Mouse (Mus musculus): Measurements from ENCODE around the gene 1700037H04Rik. TPM values are rescaled to one million over a fixed set of nuclear protein-coding genes. Genes with fewer than 3 reads are reported as not detected.

1700037H04Rik gene
- polyA plus RNA-seq (2012; rRNA removed): 185 and 192 TPM in 2 replicates

GRCm38 (mm10) chr2:131159938-131160581 lies at the start of gene 1700037H04Rik:
1700037H04Rik (minus strand) TSS chr2:131160081.

GRCm38 (mm10) chr2:131206778-131207177 lies 46.9 kb upstream of the 1700037H04Rik start, which contains the start of gene Ap5s1:
Ap5s1 (plus strand) TSS chr2:131207078.

GRCm38 (mm10) chr2:131186771-131187601 lies 27.1 kb upstream of the 1700037H04Rik start, which contains the start of the genes Cdc25b and Spef1:
Cdc25b (plus strand) TSS chr2:131186949.
Spef1 (minus strand) TSS chr2:131187282.

GRCm38 (mm10) chr2:131179990-131180587 lies 20.2 kb upstream of the 1700037H04Rik start, which contains the start of gene Cenpb:
Cenpb (minus strand) TSS chr2:131180067.

GRCm38 (mm10) chr2:131132930-131133547 lies 26.8 kb downstream of the 1700037H04Rik start, which contains the start of gene Gm11037:
Gm11037 (plus strand) TSS chr2:131133497.

GRCm38 (mm10) chr2:131127161-131127730 lies 32.6 kb downstream of the 1700037H04Rik start, which contains the start of gene Hspa12b:
Hspa12b (plus strand) TSS chr2:131127280.

Other genes with a start within 250 kb of the 1700037H04Rik start
- 58.1 and 88.6 TPM in 2 replicates for gene Gfra4, start 117.0 kb downstream of the 1700037H04Rik start, polyA plus RNA-seq (2012; rRNA removed)
- gene Adam33, start 96.3 kb downstream of the 1700037H04Rik start, polyA plus RNA-seq (2012; rRNA removed): 52.5 and 54.7 TPM in 2 replicates
- 20.0 and 22.6 TPM in 2 replicates for gene Siglec1, start 73.3 kb downstream of the 1700037H04Rik start, polyA plus RNA-seq (2012; rRNA removed)
- gene Hspa12b, start 32.8 kb downstream of the 1700037H04Rik start, polyA plus RNA-seq (2012; rRNA removed): 19.0 and 21.7 TPM in 2 replicates
- not detected in 2 replicates for gene Gm11037, start 26.6 kb downstream of the 1700037H04Rik start, polyA plus RNA-seq (2012; rRNA removed)
- gene Cenpb, start 20.0 kb upstream of the 1700037H04Rik start, polyA plus RNA-seq (2012; rRNA removed): 102 and 138 TPM in 2 replicates
- 33.2 and 38.4 TPM in 2 replicates for gene Cdc25b, start 26.9 kb upstream of the 1700037H04Rik start, polyA plus RNA-seq (2012; rRNA removed)
- gene Spef1, start 27.2 kb upstream of the 1700037H04Rik start, polyA plus RNA-seq (2012; rRNA removed): 23.8 and 27.1 TPM in 2 replicates
- 47.3 and 50.6 TPM in 2 replicates for gene Ap5s1, start 47.0 kb upstream of the 1700037H04Rik start, polyA plus RNA-seq (2012; rRNA removed)
- gene Mavs, start 74.0 kb upstream of the 1700037H04Rik start, polyA plus RNA-seq (2012; rRNA removed): 80.6 and 99.1 TPM in 2 replicates
- 18.0 and 22.6 TPM in 2 replicates for gene Pank2, start 102.4 kb upstream of the 1700037H04Rik start, polyA plus RNA-seq (2012; rRNA removed)
- gene Rnf24, start 192.8 kb upstream of the 1700037H04Rik start, polyA plus RNA-seq (2012; rRNA removed): 6.3 and 6.4 TPM in 2 replicates

All from ovary, adult 2 months (tissue).